Mouse (Mus musculus) neural tube, embryonic 12.5 days (tissue): ENCODE results near the gene Stil. TPM values are rescaled to one million over a fixed set of nuclear protein-coding genes. Genes with fewer than 3 reads are reported as not detected.

Source experiments
- ATAC-seq: fragments of 200-750 bp; cut with Nextera tagmentation; 2 replicates; pipeline ENCODE4 v1.8.0; 2017; ENCODE audit warnings: low read depth, mild to moderate bottlenecking, moderate TSS enrichment, moderate library complexity; ENCODE audit not compliant: low FRiP score
- H3K27ac ChIP-seq: fragments of 300-500 bp; sonication (generic); 2 replicates; pipeline ENCODE4 v1.5.1; 2016
- H3K27me3 ChIP-seq: fragments of 300-500 bp; sonication (generic); replicated peaks from 2 replicates; pipeline ENCODE4 v1.6.1; 2016; ENCODE audit warnings: mild to moderate bottlenecking
- H3K36me3 ChIP-seq: fragments of 300-500 bp; sonication (generic); 2 replicates; pipeline ENCODE4 v1.6.1; 2016; ENCODE audit warnings: mild to moderate bottlenecking
- H3K4me1 ChIP-seq: fragments of 300-500 bp; sonication (generic); 2 replicates; pipeline ENCODE4 v1.6.1; 2016
- H3K4me2 ChIP-seq: fragments of 300-500 bp; sonication (generic); replicated peaks from 2 replicates; pipeline ENCODE4 v1.6.1; 2016; ENCODE audit warnings: mild to moderate bottlenecking
- H3K4me3 ChIP-seq: fragments of 300-500 bp; sonication (generic); 2 replicates; pipeline ENCODE4 v1.5.1; 2016
- H3K9ac ChIP-seq: fragments of 300-500 bp; sonication (generic); 2 replicates; pipeline ENCODE4 v1.6.1; 2016; ENCODE audit warnings: mild to moderate bottlenecking
- H3K9me3 ChIP-seq: fragments of 300-500 bp; sonication (generic); 2 replicates; pipeline ENCODE4 v1.6.1; 2016; ENCODE audit warnings: mild to moderate bottlenecking
- WGBS: fragments of 180-500 bp; shearing (Covaris S2); methylation state at CpG from one replicate; pipeline ENCODE4 v1.1.7; 2016; 5-methylcytosine and 5-hydroxymethylcytosine counted together
- polyA plus RNA-seq: library from polyadenylated mRNA; unstranded; fragments of >200 nt; fragmentation: Nextera tagmentation; extraction: Ambion mirVana; gene quantifications from 2 replicates; pipeline ENCODE4 v1.2.1, GENCODE M21; 2016

The Stil gene
- polyA plus RNA-seq, 1 experiment from 2014 or later = 10.2 TPM

DNA sequence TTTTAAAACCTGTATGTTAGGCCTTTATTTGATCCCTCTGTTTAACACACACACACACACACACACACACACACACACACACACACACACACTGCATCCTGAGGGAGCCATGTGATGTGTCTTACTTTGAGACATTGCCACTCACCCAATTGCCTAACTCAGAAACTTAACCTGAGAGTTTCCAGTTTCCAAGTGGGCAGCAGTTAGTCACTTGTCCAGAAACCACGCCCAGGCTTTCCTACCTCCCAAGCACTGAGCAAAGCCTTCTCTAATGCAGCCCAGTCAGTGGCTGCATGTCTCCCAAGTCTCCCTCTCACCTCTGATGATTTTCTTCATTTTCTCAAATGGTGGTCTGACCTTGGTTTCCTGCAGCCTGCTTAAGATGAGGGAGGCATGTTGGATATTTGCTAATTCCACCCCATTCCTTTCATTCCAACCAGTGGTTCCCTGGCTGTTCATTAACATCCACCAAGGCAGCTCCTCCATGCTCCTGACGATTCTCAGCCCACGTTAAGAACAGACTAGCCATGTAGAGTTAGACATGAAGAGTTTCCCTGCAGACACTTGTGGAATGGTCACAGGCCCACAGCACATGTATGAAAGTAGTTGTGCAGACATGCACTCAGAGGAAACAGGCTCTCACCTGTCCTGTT, 86.9 kb downstream of the Stil start:
- no peak for ATAC-seq
- Histone ChIP-seq H3K36me3 (no peaks in the 10 kb centered on the region), H3K27me3 (peaks cover 18% of the 10 kb centered on the region), H3K4me3 (no peak overlapping the region), H3K9me3 (no peaks in the 10 kb centered on the region), H3K4me2 (no peak overlapping the region), H3K27ac (no peak overlapping the region), H3K9ac (no peak overlapping the region), H3K4me1 (no peaks in the 10 kb centered on the region)
- 54% methylated on average over 3 of the region's 3 CpGs for WGBS

DNA sequence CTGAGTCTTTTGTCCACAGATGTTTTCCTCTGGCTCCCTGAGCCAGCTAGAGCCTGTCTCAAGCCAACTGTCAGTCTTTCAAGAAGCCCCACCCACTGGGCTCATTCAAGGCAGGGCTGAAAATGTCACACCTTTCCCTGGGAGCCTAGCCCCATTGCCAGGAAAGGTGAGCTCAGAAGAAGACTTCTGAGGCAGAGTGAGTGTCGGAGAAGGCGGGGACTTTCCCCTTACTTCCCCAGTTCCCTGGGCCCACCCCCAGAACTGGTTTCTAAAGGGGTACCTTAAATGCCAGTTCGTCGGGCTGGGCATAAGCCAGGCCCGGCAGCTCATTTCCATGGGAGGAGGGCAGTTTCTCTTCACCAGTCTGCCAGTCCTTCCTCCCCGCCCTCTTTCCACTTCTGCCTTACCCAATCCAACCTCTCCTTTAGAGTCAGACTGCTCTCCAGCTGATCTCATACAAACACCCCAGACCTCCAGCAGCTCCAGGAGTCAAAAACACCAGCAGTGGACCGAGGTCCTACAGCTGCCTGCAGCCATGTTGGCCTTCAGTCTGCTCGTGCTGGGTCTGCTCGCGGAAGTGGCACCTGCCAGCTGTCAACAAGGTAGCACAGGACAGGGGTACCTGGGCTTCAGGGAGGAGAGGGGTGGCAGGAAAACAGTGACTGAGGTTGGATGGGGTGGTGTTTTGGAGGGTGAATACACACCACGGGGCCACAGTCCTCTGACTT, 88.8 kb downstream of the Stil start, which contains the start of gene Pdzk1ip1:
Gene Pdzk1ip1 (plus strand): TSS at position 98 of the 728 bp plus-strand sequence.
- WGBS = 26% methylated on average over 11 of the region's 11 CpGs
- Histone ChIP-seq H3K9me3 (no peaks in the 10 kb centered on the region), H3K4me2 (no peak within 1 kb of the TSS), H3K36me3 (no peaks in the 10 kb centered on the region), H3K27ac (no peak within 1 kb of the TSS), H3K9ac (no peak within 1 kb of the TSS), H3K4me1 (no peaks in the 10 kb centered on the region), H3K4me3 (no peak within 1 kb of the TSS), H3K27me3 (peaks cover 24% of the 10 kb centered on the region)
- no peak for ATAC-seq

DNA sequence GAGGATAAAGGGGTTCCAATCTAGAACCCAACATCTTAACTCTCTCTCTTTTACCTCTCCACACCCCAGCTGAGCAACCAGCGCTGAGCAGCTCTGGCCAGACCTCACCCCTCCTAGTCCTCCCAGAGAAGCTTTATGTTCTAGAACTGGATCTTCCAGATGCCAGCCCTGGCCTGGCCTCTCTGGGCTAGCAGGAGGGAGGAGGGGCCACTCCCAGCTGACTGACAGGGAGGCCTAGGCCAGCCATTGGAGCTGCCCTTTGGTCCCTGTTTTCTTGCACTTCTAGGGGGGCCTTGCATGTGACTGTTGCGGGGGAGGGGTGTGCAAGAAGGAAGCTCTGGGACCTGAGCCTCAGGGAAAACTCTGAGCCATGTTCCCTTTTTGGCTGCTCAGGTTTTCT, 90.6 kb downstream of the Stil start:
- Histone ChIP-seq H3K27me3 (peaks cover 38% of the 10 kb centered on the region), H3K4me1 (peaks cover 2% of the 10 kb centered on the region), H3K4me3 (no peak overlapping the region), H3K4me2 (no peak overlapping the region), H3K27ac (no peak overlapping the region), H3K9me3 (no peaks in the 10 kb centered on the region), H3K36me3 (no peaks in the 10 kb centered on the region), H3K9ac (no peak overlapping the region)
- no peak for ATAC-seq
- 66% methylated on average over 2 of the region's 2 CpGs for WGBS

DNA sequence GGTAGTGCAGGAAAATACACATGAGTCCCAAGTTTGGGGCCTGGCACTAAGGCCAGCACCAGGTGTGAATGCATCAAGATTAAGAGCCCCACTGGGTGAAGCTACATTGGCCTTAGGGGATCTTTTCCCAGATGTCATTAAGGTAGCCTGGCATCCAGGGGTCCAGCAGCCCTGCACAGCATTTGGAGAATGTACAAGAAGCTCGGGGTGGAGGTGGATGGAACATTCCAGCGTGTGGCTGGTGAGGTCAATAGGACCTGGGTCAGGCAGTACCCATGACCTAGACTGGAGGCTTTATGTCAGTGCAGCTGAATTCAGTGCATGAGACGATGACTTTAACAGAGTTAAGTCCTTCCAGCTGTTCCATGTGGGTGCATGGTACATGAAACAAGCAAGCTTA, 91.8 kb downstream of the Stil start:
- Histone ChIP-seq H3K4me1 (peaks cover 7% of the 10 kb centered on the region), H3K36me3 (no peaks in the 10 kb centered on the region), H3K9me3 (no peaks in the 10 kb centered on the region), H3K9ac (no peak overlapping the region), H3K4me2 (no peak overlapping the region), H3K27ac (no peak overlapping the region), H3K4me3 (no peak overlapping the region), H3K27me3 (peaks cover 47% of the 10 kb centered on the region)
- WGBS = 83% methylated on average over 3 of the region's 3 CpGs
- ATAC-seq = no peak

Other genes starting within 250 kb of the Stil start
- not detected in 2 replicates for gene Gm12830, start 178.4 kb upstream of the Stil start, polyA plus RNA-seq
- gene Foxd2, start 91.3 kb upstream of the Stil start, polyA plus RNA-seq = 2.2 and 2.5 TPM in 2 replicates
- gene Foxe3, start 74.1 kb upstream of the Stil start, polyA plus RNA-seq = not detected in 2 replicates
- 156 and 168 TPM in 2 replicates for gene Cmpk1, start 12.9 kb upstream of the Stil start, polyA plus RNA-seq
- gene Tal1, start 56.3 kb downstream of the Stil start, polyA plus RNA-seq = 3.0 and 3.3 TPM in 2 replicates
- 8.0 and 9.5 TPM in 2 replicates for gene Pdzk1ip1, start 88.5 kb downstream of the Stil start, polyA plus RNA-seq
- 2.3 and 3.2 TPM in 2 replicates for gene Cyp4x1, start 134.1 kb downstream of the Stil start, polyA plus RNA-seq
- gene Cyp4a29, start 241.9 kb downstream of the Stil start, polyA plus RNA-seq = not detected in 2 replicates